Mouse (Mus musculus) kidney, adult 8-10 months (tissue): ENCODE results near the gene Spem1.
A peak's percentile ranks its signal among the peaks of the same experiment; 100 is the strongest.

Experiments
- DNase-seq, 2 experiments: peaks; one replicate each; pipeline ENCODE4 v3.0.0; 2022

The Spem1 gene

DNA sequence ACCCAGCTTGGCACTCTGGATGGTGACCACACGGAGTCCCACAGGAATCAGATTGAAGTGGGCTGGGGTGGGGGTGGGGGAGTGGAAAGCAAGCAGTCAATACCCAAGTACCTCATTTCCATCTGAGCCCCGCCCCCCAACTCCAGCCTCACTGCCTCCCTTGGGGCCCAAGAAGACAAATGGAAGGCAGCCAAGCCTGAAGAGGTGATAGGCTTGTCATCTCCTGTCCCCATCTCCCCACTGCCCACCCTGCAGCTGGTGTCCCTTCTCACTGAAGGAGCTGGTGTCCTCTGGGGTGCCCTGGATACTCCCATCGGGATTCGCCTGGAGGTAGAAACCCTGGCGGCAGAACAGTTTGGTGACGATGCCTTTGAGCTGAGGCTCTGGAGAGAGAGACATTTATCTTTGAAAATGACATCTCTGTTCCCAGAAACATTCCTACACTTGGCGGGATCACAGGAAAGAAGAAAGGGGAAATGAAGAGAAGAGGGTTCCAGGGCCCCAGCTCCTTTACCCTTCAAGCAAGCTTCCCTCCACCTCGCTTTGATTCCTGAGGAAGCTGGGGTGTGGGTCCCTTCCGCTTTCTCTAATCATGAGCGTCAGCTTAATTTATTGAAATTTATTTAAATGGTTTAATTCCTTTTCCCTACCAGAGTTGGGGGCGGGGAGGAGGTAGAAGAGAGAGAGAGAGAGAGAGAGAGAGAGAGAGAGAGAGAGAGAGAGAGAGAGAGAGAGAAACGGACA lies 22.4 kb downstream of the Spem1 start:
- no peak for DNase-seq

- no peak for DNase-seq
Measured at GRCm38 (mm10) chr11:69797924-69798323, 24.1 kb downstream of the Spem1 start.

DNA sequence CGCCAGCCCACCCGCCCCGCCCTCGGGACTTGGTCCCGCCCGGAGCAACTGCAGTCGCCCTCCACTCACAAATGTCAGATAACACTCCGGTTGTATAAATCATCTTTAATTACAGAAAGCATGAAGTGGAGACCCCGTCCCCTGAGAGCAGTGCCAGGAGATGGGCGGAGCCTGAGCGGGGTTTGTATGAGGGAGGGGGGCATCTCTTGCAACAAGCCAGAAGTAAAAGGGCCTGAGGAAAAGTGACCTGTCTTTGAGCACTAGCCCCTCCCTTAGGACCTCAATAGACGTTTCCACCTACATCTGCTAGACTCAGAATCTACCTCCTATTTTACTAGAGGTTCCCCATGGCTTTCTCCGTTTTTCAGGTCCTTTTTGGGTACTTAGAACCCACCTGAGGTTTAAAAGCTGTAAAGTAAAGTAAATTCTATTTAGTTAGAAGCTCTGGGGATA lies 26.0 kb downstream of the Spem1 start:
- DNase-seq = peak in 1 of 2 experiments; percentile 21

DNA sequence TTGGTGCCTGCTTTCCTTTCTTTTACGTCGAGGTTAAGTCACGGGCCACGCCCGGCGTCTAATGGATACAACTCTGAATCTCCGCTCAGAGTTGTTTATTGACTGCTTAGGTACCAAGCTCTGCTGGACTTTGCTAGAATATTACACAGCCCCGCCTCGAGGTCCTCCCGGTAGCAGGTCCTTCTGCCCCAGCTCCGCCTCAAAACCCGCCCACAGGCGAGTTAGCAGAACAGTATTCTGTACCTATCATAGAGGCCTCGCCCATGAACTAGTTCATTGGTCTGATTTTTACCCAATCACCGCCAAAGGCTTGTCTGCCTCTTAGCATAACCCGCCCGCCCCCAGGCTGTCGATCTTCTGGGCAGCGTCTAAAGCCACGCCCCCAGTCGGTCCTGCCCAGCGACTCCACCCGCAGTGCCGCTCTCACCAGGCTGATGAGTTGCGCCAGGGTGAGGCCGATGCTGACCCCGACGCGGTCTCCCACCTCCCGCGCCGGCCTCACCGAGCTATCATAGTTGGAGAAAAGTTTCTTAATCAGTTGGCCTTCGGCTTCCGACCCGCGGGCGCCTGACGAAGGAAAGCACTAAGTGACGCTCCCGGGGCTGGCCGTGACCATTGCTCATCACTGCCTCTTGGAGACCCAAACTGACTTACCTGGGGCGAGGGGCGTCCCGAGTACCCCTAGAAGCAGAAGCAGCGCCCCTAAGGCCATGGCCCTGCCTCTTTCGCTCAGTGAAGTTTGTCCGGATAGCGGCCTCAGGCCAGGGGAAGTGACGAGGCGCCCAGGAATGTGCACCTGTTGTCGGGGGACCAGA lies 26.6 kb downstream of the Spem1 start, which contains the start of gene Chrnb1:
Chrnb1 (minus strand) TSS at position 776 of the 815 bp plus-strand sequence.
- DNase-seq = peak; percentile 97 to 99

GRCm38 (mm10) chr11:69793429-69793828 lies 28.6 kb downstream of the Spem1 start:
- DNase-seq = no peak

GRCm38 (mm10) chr11:69791420-69791819 lies 30.6 kb downstream of the Spem1 start:
- no peak for DNase-seq

DNA sequence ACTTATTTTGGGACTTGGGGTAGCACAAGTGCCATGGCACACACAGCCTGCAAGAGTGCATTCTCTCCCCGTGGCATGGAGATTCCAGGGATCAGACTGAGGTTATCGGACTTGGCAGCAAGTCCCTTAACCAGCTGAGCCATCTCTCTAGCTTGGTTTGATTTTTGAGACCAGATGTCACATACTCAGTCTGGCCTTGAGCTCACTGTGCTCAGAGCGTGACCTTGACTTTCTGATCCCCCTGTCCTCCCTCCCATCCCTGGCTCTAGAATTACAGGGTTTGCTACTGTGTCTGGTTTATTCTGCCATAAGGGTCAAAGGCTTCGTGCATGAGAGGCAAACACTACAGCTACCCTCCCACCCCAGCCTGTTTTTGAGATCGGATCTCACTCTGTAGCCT lies 32.5 kb downstream of the Spem1 start:
- DNase-seq = no peak

GRCm38 (mm10) chr11:69787306-69787705 lies 34.7 kb downstream of the Spem1 start:
- DNase-seq = no peak

DNA sequence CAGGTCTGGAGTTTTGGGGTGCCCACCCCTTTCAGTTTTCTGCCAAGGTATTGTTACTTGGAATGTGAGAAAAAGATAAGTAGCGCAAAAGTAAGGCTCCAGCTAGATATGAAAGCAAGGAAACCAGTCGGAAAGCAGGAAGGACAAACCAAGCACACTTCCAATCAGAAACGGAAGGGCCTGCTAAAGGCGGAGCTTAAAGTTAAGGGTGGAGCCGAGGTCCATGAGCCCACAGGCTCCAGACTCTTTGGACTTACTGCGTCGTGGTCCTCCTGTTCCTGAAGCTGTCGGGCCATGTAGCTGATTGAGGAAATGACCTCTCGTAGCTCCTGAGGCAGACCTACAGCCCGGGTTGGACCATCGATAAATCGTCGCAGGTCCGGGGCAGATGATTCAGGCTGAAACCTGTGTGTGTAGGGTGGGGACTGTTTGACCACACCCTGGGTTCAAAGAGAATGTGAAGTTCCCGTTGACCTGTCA lies 37.1 kb downstream of the Spem1 start:
- DNase-seq = peak in 1 of 2 experiments; percentile 42

DNA sequence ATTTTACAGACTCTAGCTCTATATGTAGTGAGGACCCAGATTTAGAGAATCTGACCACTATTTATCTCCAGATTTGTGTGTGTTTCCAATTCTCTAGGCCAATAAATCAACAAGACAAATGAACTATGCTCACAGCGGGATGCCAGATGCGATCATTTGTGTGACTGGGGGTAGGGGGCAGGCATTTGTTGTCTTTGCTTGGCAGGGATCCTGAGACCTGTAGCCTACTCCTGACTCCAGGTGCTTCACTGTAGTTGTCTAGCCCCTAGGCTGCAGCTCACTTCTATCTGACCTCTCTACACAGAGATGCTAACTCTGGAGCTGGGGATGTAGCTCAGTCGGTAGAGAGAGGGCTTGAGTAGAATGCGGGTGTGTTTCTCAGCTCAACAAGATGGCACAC lies 40.2 kb downstream of the Spem1 start:
- DNase-seq = no peak

DNA sequence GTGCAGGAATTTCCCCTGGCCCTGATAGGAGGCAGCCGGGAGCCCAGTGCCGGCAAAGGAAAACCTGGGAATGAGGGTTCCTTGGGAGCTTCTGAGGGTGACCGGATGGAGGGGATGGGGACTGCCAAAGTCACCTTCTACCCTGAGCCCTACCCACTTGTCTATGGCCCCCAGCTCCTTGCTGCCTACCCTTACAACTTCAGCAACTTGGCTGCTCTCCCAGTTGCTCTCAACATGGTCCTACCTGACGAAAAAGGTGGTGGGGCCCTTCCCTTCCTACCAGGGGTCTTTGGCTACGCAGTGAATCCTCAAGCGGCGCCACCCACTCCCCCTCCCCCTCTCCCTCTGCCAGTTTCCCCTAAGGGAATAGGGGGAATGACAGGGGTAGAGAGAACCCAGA lies 43.0 kb downstream of the Spem1 start:
- DNase-seq = no peak

DNA sequence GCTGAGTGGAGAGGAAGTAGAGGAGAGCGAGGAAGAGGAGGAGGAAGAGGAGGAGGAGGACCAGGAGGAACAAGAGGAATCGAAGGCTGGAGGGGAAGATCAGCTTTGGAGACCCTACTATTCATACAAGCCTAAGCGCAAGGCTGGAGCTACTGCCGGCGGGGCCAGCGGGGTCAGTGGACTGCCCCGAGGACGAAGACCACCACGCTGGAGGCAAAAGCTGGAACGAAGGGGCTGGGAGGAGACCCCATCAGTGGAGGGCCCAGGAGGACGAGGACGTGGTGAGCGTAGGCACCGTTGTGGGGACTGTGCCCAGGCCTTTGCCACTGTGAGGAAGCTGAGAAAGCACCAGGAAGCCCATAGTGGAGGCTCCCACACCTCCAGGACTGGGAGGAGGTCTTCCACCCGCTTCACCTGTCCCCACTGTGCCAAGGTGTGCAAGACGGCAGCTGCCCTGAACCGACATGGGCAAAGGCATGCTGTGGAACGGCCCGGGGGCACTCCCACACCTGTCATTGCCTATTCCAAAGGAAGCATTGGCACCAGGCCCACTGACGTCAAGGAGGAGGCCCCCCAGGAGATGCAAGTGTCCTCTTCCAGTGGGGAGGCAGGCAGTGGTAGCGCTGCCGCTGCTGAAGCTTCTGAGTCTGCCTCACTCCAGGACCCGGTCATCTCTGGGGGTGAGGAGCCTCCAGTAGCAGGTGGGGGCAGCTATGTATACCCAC lies 43.6 kb downstream of the Spem1 start:
- no peak for DNase-seq

DNA sequence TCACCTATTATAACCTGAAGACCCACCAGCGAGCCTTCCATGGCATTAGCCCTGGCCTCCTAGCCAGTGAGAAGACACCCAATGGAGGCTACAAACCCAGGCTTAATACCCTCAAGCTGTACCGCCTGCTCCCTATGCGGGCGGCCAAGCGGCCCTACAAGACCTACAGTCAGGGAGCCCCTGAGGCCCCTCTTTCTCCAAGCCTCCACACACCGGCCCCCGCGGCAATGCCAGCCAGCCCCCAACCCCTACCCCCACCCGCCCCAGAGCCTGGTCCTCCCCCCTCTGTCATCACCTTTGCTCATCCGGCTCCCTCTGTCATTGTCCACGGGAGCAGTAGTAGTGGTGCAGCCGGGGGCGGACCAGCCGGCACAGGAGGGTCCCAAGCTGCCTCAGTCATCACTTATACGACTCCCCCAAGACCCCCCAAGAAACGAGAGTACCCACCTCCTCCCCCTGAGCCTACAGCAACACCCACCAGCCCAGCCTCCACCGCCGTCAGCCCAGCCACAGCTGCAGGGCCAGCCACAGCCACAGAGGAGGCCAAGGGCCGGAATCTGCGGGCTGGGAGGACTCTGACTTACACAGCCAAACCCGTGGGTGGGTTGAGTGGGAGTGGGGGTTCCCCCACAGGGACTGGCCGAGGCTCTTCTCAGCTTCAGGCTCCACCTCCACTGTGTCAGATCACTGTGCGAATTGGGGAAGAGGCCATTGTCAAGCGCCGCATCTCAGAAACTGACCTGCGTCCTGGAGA lies 44.3 kb downstream of the Spem1 start:
- no peak for DNase-seq

DNA sequence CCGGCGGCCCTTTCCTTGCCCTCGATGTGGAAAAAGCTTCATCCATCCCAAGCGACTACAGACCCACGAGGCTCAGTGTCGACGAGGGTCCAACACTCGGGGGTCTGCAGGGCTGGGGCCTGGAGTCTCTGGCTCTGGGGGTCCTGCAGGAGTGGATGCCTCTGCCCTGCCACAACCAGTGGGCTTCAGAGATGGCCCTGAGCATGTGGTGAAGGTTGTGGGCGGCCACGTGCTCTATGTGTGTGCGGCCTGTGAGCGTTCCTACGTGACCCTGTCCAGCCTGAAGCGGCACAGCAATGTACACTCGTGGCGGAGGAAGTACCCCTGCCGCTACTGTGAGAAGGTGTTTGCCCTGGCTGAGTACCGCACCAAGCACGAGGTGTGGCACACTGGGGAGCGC lies 45.5 kb downstream of the Spem1 start:
- no peak for DNase-seq

DNA sequence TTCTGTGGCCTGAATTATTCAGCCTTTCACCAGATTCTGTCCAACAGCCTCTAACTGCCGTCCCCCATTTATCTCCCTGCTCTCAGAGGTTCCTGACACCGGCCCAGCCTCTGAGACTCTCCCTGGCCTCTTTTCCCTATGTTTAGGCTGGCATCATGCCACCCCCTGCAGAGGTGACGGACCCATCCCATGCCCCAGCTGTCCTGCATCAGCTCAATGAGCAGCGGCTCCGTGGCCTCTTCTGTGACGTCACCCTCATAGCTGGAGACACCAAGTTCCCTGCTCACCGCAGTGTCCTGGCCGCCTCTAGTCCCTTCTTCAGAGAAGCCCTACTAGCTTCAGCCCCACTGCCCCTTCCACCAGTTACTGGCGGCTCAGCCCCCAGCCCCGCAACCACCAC lies 46.3 kb downstream of the Spem1 start:
- DNase-seq = no peak

DNA sequence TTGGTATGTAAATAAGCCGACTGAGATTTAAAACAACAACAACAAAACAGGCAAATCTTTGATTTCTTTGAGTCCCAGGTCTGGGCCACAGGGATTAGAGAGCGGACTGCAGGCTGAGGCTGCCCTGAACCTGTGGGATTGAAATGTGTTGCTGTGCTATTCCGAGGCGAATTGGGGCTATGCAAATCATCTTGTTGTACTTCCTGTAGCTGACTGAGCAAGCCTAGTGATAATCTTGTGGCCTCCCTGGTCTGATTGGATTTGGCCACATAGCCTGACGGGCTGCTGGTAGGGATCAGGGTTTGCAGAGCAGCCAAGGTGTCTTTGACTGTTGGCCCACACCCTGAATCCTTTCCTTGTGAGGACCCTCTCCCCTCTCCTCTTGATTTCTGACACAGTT lies 47.0 kb downstream of the Spem1 start:
- no peak for DNase-seq
